Mouse (Mus musculus) 416B (cell line): ENCODE measurements around the gene Pcdh10.

Experiments
- DNase-seq: peaks from one replicate; pipeline ENCODE4 v3.0.0; 2011; ENCODE audit warnings: low read depth

The Pcdh10 gene

DNA sequence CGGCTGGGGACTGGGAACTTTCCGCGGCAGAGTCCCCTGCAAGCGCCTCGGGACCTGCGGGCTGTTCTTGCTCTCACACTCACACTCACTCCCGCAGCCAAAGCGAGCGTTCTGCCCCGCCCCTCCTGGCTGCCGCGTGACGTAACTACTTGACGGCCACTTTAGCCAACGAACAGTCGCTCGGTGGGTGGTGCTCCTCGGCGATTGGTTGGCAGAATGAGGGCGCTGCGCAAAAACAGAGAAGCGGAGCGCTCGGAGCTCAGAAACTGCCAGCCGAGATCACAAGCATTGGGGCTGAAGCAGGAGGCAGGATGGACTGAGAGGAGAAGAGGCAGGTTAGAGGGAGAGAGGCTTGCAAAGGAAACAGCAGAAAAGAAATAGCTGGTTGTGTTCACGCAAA, at the start of gene Pcdh10:
Gene Pcdh10, plus strand, starts transcription at position 254 of the 400 bp plus-strand sequence.
- DNase-seq, result no peak

DNA sequence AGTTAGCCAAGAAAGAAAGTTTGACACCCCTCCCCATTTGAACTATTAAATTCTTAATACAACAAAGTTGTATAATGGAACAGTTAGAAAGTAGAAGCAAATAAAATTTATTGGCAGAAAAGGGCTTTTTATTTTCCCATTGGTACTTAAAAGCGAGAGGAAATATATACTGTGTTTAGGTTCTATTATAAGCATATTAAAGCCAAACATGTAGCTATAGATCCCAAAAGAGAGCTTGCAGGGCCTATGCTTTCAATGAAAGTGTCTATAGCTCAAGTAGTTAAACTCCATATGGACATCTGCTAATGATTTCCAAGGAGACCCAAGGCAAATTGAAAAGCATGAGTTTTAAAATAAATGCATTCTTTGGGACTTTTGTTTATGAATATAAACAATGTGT, 22.3 kb upstream of the Pcdh10 start:
- DNase-seq, result no peak

DNA sequence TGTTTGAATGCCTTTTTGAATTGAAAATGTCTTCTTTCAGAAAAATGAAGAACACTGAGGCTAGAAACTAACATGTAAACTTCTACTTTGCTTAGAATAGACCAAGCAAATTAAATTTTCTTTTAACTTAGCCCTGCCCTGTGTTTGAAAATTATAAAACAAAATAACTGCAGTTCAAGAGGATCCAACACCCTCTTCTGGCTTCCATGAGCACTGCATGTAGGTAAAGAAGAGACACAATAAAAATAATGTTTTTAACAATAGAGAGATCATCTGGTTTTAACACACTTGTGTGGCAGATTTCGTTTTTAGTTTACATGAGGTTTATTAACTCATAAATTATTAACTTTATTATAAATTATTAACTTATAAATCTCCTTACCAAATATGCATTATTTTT, 9.2 kb upstream of the Pcdh10 start:
- peak; percentile 6 for DNase-seq

DNA sequence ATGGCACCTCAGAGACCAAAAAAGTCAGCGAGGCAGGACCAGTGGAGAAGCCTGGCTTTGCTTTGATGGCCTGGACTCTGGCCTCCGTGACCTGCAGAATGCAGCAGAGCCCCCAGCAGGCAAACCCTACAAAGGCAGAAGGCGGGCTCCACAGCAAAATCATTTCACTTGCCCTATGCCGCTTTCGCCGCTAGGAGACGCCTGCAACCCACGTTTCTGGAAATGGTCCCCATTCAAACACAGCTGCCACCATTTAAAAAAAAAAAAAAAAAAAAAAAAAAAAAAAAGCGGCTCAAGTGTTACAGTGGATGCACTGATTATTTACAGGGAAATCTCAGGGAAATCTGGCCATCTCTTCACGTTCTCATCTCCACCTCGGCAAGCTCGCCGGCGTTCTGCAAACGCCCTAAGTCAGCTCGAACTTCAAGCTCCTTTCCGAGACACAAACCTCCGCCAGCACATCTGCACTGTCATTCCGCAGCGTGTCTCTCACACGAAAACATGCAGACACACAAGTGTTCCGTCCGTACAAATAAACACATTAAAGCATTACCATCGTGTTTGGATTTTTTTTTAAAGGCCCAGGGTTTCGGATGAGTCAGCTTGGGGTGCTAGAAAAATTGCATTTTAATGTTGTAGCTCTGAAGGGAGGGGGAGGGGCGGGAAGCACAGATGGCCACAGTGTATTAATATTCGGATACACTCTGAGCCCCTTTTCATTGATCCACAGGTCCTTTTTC, 2.3 kb upstream of the Pcdh10 start:
- DNase-seq, result no peak

DNA sequence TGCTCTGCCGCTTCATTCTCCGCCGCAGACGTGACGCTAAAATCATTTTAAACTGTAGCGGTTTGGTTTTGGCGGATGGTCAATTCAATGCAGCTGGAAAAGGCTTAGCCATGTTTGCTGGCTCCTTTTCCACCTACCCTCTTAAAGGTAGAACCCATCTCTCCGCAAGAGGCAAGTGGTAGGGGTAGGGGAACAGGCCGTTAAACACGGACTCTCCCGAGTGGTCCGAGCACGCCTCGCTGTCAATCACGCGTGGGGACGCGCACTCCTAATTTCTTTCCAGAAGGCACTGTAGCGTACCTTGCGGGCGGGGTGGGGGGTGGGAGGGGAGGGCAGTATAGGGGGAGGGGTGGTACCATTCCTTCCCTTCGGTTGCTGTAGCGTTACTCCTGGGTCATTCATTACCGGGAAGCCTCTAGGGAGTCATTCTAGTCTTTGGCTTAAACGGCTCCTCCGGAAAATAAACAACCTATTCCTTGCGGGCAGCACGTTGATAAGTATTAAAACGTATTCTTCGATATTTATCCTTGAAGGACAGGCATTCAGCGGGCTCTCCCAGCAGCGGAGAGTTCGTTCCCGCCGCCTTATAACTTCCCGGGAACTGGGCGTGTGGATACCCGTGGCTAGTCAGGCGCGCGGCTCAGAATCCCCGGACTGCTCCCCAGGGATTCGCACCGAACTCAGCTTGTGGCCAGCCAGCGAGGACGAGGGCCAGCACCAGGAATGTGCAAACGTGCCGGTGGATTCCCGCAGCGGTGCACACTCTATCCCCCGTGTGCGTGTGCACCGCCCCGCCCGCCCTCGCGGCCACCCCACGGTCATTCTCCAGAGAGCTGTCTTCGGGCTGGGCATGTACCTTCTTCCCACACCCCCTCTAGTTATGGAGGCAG, 1.5 kb upstream of the Pcdh10 start:
- DNase-seq, result no peak

DNA sequence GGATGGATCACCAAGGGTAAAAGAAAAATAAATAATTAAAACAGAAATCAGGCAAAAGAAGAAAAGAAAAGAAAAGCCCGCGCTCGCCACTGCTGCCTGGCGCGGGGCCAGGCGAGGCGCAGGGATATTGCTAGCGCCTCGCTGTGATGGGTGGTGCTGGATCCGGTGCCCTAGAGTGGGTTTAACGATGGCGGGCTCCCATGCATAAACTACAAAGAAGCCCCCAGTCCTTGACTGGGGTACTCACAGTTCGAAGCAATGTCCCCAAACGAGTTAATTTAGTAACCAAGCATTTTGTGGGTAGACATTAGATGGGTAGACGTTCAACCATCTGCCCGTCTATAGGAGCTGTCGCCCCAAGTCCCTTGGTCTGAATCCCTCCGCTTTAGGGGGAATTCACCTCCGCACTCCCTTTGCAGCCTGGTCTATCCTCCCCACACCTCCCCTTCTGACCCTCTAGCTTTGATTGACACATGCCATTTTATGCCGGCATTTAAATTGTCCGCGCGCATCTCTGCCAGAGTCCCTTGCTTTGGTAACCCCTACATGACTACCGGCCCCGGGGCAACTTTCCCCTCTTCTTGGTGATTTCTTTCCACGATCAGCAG, 703 bp upstream of the Pcdh10 start:
- DNase-seq, result no peak

DNA sequence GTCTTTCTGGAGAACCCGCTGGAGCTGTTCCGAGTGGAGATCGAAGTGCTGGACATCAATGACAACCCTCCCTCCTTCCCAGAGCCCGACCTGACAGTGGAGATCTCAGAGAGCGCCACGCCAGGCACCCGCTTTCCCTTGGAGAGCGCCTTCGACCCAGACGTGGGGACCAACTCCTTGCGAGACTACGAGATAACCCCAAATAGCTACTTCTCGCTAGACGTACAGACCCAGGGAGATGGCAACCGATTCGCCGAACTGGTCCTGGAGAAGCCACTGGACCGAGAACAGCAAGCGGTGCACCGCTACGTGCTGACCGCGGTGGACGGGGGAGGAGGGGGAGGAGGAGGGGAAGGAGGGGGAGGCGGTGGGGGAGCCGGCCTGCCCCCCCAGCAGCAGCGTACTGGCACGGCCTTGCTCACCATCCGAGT, 1.4 kb downstream of the Pcdh10 start:
- no peak for DNase-seq

DNA sequence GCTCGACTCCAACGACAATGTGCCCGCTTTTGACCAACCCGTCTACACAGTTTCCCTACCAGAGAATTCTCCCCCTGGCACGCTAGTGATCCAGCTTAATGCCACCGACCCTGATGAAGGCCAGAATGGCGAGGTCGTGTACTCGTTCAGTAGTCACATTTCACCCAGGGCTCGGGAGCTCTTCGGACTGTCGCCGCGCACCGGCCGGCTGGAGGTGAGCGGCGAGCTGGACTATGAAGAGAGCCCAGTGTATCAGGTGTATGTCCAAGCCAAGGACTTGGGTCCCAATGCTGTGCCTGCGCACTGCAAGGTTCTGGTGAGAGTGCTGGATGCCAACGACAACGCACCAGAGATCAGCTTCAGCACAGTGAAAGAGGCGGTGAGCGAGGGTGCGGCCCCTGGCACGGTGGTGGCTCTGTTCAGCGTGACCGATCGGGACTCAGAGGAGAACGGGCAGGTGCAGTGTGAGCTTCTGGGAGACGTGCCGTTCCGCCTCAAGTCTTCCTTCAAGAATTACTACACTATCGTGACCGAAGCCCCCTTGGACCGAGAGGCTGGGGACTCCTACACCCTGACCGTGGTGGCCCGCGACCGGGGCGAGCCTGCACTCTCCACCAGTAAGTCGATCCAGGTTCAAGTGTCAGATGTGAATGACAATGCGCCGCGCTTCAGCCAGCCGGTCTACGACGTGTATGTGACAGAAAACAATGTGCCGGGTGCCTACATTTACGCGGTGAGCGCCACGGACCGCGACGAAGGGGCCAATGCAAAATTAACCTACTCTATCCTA, 2.0 kb downstream of the Pcdh10 start:
- no peak for DNase-seq

DNA sequence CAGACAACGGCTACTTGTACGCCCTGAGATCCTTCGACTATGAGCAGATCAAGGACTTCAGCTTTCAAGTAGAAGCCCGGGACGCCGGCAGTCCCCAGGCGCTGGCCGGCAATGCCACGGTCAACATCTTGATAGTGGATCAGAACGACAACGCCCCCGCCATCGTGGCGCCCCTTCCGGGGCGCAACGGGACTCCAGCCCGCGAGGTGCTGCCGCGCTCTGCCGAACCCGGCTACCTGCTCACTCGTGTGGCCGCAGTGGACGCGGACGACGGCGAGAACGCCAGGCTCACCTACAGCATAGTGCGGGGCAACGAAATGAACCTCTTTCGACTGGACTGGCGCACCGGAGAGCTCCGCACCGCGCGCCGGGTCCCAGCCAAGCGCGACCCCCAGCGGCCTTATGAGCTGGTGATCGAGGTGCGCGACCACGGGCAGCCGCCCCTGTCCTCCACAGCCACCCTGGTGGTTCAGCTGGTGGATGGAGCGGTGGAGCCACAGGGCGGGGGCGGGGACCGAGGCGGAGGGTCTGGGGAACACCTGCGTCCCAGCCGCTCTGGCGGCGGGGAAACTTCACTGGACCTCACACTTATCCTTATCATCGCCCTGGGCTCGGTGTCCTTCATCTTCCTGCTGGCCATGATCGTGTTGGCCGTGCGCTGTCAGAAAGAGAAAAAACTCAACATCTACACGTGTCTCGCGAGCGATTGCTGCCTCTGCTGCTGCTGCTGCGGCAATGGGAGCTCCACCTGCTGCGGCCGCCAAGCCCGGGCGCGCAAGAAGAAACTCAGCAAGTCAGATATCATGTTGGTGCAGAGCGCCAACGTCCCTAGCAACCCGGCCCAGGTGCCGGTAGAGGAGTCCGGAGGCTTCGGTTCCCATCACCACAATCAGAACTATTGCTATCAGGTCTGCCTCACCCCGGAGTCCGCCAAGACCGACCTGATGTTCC, 2.9 kb downstream of the Pcdh10 start:
- DNase-seq, result no peak

DNA sequence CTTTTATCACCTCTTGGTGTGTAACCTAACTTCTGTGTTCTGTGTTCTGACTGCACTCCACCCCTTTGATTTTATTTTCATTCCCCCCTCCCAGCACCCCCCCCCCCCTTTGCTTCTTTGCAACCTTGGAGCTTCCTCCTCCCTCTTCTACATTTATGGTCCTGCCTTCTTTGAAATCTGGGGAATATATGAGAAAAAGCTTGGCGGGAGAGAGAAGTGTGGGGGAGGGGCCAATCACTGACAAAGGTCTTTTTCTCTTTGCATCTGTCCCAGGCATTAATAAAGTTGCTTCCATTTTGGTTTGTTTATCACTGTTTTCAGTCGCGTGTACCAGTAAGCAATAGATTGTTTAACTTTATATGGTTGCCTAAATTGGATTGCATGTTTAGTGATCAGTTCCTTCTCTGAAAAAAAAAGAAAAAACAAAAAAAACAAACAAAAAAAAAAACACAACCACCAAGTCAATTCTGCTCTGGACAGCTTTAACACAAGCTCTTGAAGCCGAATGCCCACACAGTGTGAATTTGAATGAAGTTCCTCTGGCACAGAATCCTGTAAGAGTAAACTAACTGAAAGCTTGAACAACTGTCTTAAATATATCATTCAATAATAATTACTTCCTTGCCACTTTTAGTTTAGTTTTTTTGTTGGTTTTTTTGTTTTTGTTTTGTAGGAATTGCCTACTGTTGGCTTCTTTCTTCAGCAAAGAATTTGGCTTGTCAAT, 4.0 kb downstream of the Pcdh10 start:
- DNase-seq, result no peak

DNA sequence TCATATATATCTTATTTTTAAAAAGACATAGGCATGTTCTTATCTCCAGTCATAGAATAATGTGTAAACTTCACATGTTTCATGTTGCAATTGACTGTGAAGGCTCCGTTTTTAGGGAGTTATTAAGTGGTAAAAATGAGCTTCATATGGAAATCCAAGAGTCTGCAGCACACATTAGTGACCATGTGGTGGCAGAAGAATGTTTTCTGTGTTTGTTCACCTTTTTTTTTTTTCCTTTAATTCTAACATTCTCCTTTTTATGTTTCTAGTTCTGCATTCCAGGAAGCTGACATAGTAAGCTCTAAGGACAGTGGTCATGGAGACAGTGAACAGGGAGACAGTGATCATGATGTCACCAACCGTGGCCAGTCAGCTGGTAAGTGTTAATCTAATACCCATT, 5.6 kb downstream of the Pcdh10 start:
- DNase-seq, result peak; percentile 49

DNA sequence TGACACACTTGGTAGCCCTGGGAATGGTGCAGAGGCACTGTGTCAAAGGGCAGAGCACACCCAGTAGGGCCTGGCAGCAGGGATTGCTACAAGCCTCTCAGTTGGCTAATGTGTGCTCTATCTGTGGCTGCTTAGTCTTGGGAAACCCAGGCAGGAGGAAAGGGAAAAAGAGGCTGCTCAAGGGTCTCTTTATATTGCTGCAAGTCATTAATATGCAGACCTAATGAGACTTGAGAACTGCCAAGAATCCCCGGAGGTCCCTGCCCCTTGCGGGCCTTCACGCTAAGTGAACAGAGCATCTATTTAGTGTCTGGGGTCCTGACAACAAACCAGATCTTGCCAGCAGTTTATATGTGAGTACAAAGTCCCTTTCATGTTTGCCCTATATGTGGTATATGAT, 6.8 kb downstream of the Pcdh10 start:
- no peak for DNase-seq

DNA sequence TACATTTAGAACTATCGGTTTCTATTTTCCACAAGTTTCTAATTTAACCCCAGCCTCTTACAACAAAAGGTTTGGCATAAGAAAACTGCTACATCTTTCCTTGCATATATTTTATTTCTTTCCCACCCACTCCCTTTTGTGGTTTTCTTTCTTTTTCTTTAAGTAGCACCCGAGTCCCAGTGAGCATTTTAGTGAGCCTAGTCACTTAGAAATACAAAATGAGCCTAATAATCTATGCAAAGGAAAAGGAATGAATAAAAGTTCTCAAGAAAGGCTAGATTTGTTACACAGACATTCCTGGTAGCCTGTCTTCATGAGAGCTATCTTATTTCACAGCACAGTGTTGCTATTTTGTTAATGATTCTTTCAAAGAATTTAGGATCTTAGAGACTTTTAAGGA, 7.3 kb downstream of the Pcdh10 start:
- no peak for DNase-seq

DNA sequence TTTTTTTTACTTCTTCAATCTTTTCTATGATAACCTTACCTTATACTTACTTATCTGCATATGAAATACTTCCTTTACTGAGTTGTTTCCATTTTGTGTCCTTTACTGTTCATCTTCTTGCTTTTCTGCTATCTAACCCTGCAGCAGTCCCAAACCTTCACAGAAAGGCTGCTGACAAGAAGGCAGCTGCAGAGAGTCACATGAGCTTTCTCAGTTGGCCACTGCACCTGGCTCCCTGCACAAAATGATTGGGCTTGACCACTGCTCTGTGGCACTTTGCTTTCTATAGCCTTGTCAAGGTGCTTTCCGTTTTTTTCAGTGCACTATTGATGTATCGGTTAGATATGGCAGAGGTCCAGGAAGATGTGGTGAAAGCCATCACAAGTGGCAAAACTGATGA, 8.3 kb downstream of the Pcdh10 start:
- peak; percentile 92 for DNase-seq

DNA sequence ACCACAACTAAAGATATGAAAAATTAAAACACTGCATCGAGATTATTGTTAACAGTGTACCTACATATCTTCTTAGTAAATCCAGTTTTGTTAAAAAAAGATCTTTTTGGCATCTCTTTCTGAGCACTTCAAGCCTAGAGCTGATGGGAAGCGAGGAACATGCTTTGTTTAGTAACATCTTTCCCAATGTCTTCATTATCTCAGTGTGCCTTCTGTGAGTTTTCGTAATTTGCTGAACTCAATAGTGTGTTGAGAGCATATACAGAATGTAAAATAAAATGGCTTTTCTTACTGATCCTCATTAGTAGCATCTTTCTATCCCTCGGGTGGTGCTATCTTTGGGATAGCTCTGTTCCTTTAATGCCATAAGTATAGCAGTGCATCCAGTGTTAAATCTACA, 18.9 kb downstream of the Pcdh10 start:
- DNase-seq, result no peak

DNA sequence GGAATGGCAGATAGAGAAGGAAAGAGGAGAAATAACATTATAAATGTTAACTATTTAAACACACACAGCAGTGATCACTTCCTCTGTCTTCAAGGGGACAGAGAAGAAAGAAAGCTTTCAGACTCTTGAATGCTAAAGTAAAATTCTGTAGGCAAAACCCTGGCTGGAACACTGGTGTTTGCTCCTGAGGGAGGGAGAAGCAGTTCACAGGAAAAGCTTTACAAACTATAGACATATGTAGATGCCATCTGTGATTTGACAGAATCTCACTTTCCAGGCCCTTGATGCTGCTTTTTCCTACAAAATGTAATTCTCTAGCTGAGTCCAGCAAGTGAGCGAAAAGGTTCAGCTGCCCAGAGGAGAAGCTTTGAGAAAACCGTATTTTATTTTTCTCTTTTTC, 25.0 kb downstream of the Pcdh10 start:
- DNase-seq, result no peak

DNA sequence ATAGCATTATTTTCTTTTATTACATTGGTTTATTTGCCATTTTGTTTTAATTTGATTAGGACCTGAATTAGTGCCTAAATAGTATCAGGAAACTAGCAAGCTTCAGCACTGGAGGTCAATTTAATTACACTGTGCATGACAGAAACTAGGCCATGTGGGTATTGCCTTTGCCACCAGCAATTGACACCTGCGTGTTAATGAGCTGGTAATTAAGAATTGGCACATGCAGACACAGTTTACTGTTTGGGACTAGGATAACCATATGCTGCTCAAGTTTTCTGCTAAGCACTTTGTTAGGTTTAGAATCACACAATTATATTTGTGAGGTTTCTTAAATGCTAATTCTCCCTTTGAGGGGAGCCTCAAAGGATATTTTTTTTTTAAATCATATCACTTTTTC, 53.5 kb downstream of the Pcdh10 start:
- no peak for DNase-seq

DNA sequence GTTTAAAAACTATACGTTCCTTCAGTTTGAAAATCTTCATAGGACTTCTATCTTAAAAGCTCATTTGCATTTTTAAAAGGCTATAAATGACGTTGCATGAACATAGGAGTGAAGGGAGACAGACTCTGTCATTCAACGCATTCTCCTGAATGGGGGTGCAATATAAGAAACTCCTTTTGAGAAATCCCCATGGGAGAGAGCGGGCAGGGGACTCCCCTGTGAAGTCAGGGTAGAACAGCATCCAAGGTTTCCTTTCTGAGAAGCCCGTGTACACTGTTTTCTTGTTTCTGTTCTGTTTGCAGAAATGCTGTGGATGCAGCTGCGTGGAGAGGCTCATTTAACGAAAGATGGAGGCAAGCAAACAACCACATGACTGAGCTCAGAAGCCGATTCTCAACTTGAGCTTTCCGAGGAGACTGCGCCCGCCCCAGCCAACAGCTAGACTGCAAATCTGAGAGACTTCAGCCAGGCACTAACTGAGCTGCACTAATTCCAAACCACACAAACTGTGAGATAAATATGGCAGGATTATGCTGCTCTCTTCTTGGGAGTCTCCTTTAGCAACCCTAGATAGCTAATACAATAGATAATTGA, 54.1 kb downstream of the Pcdh10 start:
- no peak for DNase-seq
